Mouse (Mus musculus) left cerebral cortex, adult 18-20 months (tissue): ENCODE data around the gene Melk. TPM values are rescaled to one million over a fixed set of nuclear protein-coding genes. Genes with fewer than 3 reads are reported as not detected.
A peak's percentile ranks its signal among the peaks of the same experiment; 100 is the strongest.

Source experiments
- DNase-seq, 2 experiments: peaks; one replicate each; pipeline ENCODE4 v3.0.0; 2021 to 2022; ENCODE audit warnings: low spot score in 2 of 2, mixed read lengths in 1 of 2
- long read RNA-seq, 2 experiments: library from polyadenylated mRNA; stranded (forward); transcript quantifications; one replicate each; pipeline ENCODE4 v2.0.0; 2021
- total RNA-seq, 2 experiments: library from RNA; stranded (reverse); gene quantifications; 2 replicates each; pipeline ENCODE4 v1.2.3; 2021

Melk gene
- 1 to 10 TPM in 1 of 2 experiments, under 1 TPM in 1; 0.51 to 1.1 TPM for total RNA-seq
- long read RNA-seq, experiment 1, partial matches to known transcripts = 0 of 2 reads
- long read RNA-seq, experiment 1, other reads (novel, unspliced or antisense) = 2 of 2 reads
- long read RNA-seq, experiment 2 = 0 reads

- peak; percentile 40 to 48 for DNase-seq
Measured at GRCm38 (mm10) chr4:44300781-44301750, at the start of gene Melk. Melk (plus strand) TSS chr4:44300876.

- DNase-seq = no peak
Measured at GRCm38 (mm10) chr4:44251521-44251920, 49.2 kb upstream of the Melk start.

- DNase-seq = peak; percentile 42 to 60
Measured at GRCm38 (mm10) chr4:44251966-44252916, 48.4 kb upstream of the Melk start.

- DNase-seq = no peak
Measured at GRCm38 (mm10) chr4:44253191-44253590, 47.5 kb upstream of the Melk start.

- no peak for DNase-seq
Measured at GRCm38 (mm10) chr4:44254579-44254978, 46.1 kb upstream of the Melk start.

- DNase-seq = no peak
Measured at GRCm38 (mm10) chr4:44259126-44259525, 41.5 kb upstream of the Melk start.

GRCm38 (mm10) chr4:44260244-44260643 lies 40.4 kb upstream of the Melk start:
- no peak for DNase-seq

- no peak for DNase-seq
Measured at GRCm38 (mm10) chr4:44265500-44265899, 35.2 kb upstream of the Melk start.

GRCm38 (mm10) chr4:44267437-44267836 lies 33.2 kb upstream of the Melk start:
- no peak for DNase-seq

- DNase-seq = peak; percentile 39 to 70
Measured at GRCm38 (mm10) chr4:44269376-44269817, 31.3 kb upstream of the Melk start.

GRCm38 (mm10) chr4:44271134-44271533 lies 29.5 kb upstream of the Melk start:
- no peak for DNase-seq

GRCm38 (mm10) chr4:44281597-44282265 lies 18.9 kb upstream of the Melk start:
- no peak for DNase-seq

- DNase-seq = peak; percentile 62 to 66
Measured at GRCm38 (mm10) chr4:44292534-44292933, 8.1 kb upstream of the Melk start.

GRCm38 (mm10) chr4:44295837-44296236 lies 4.8 kb upstream of the Melk start:
- DNase-seq = no peak

GRCm38 (mm10) chr4:44306585-44306984 lies 5.9 kb downstream of the Melk start:
- peak; percentile 50 to 56 for DNase-seq

- DNase-seq = no peak
Measured at GRCm38 (mm10) chr4:44310429-44310828, 9.8 kb downstream of the Melk start.

- no peak for DNase-seq
Measured at GRCm38 (mm10) chr4:44310911-44311310, 10.2 kb downstream of the Melk start.

GRCm38 (mm10) chr4:44316270-44316809 lies 15.7 kb downstream of the Melk start:
- DNase-seq = no peak

GRCm38 (mm10) chr4:44320448-44320847 lies 19.8 kb downstream of the Melk start:
- no peak for DNase-seq

GRCm38 (mm10) chr4:44322124-44322523 lies 21.4 kb downstream of the Melk start:
- DNase-seq = peak in 1 of 2 experiments; percentile 46
